Mouse (Mus musculus) liver, embryonic 12.5 days (tissue): ENCODE results near the gene Lrrc56. TPM values are rescaled to one million over a fixed set of nuclear protein-coding genes. Genes with fewer than 3 reads are reported as not detected.

Experiments used
- ATAC-seq: fragments of 200-750 bp; cut with Nextera tagmentation; 2 replicates; pipeline ENCODE4 v1.8.0; 2017; ENCODE audit warnings: moderate number of reproducible peaks, mild to moderate bottlenecking, moderate library complexity
- H3K27ac ChIP-seq: fragments of 300-500 bp; sonication (generic); 2 replicates; pipeline ENCODE4 v1.5.1; 2016; ENCODE audit warnings: mild to moderate bottlenecking
- H3K27me3 ChIP-seq: fragments of 300-500 bp; sonication (generic); replicated peaks from 2 replicates; pipeline ENCODE4 v1.6.1; 2016; ENCODE audit warnings: mild to moderate bottlenecking, moderate library complexity
- H3K36me3 ChIP-seq: fragments of 300-500 bp; sonication (generic); 2 replicates; pipeline ENCODE4 v1.6.1; 2016; ENCODE audit warnings: mild to moderate bottlenecking, moderate library complexity
- H3K4me1 ChIP-seq: fragments of 300-500 bp; sonication (generic); 2 replicates; pipeline ENCODE4 v1.6.1; 2016
- H3K4me2 ChIP-seq: fragments of 300-500 bp; sonication (generic); 2 replicates; pipeline ENCODE4 v1.6.1; 2016; ENCODE audit warnings: mild to moderate bottlenecking, moderate library complexity
- H3K4me3 ChIP-seq: fragments of 300-500 bp; sonication (generic); 2 replicates; pipeline ENCODE4 v1.5.1; 2016; ENCODE audit warnings: mild to moderate bottlenecking, moderate library complexity
- H3K9ac ChIP-seq: fragments of 300-500 bp; sonication (generic); 2 replicates; pipeline ENCODE4 v1.6.1; 2016; ENCODE audit warnings: mild to moderate bottlenecking, moderate library complexity
- H3K9me3 ChIP-seq: fragments of 300-500 bp; sonication (generic); replicated peaks from 2 replicates; pipeline ENCODE4 v1.6.1; 2016; ENCODE audit warnings: mild to moderate bottlenecking, moderate library complexity
- WGBS: fragments of 180-500 bp; shearing (Covaris S2); methylation state at CpG from one replicate; pipeline ENCODE4 v1.1.7; 2016; ENCODE audit not compliant: insufficient replicate concordance; 5-methylcytosine and 5-hydroxymethylcytosine counted together
- polyA plus RNA-seq: library from polyadenylated mRNA; unstranded; fragments of >200 nt; fragmentation: Nextera tagmentation; extraction: Ambion mirVana; gene quantifications from 2 replicates; pipeline ENCODE4 v1.2.1, GENCODE M21; 2016

The Lrrc56 gene
- polyA plus RNA-seq, 1 experiment from 2014 or later = 16.4 TPM

- H3K4me1 ChIP-seq = peaks cover 68% of the 10 kb centered on the region
Observed at GRCm38 (mm10) chr7:141169866-141170265, 24.1 kb upstream of the Lrrc56 start.

DNA sequence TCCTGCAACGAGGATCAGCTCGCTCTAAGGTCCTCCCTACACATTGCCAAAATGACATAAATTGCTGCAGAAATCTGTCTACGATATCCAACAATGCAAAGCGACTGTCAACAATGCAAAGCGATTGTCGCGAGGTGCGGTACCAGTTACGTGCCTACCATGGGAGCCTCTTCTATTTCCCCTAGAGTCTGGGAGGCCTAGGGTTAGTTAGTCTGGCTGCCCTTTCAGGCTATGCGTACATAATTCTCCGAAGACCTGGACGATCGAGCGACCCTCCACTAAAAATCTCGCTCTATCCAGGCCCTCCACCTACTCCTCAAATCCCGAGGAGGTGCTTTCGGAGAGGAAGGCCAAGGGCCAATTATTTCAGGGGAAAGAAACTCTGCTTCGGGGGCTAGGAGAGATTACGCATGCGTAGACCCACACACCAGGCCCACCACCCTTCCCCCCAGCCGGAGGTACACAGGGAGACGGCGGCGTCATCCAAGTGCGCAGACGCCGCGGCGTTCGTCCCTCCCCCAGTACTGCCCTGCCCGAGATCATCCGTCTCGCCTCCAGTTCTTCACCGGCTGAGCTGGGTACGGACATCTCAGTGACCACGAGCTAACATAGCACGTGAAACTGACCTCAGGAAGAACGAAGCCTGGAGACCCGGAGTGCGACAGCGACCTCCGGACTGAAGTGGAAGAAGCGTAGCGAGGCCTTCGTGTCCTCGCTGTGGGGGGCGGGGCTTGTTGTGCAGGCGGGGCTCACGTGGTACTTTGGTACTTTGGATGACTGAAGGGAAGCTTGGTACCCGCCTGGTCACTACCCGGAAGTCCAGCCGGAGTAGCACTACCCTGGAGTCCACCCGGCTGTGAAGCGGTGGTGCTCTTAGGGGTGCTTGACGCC lies 21.6 kb upstream of the Lrrc56 start, which contains the start of gene Rnh1:
Gene Rnh1, minus strand, starts transcription at position 742 of the 891 bp plus-strand sequence.
- Histone ChIP-seq H3K27ac (peak within 1 kb of the TSS; percentile 82), H3K36me3 (no peaks in the 10 kb centered on the region), H3K9ac (peak within 1 kb of the TSS; percentile 76), H3K4me2 (peak within 1 kb of the TSS; percentile 79), H3K4me3 (peak within 1 kb of the TSS; percentile 70), H3K4me1 (peaks cover 61% of the 10 kb centered on the region), H3K27me3 (peaks cover 4% of the 10 kb centered on the region; the same call in 1 of the 2 replicates), H3K9me3 (no peaks in the 10 kb centered on the region)
- peak; percentile 88 for ATAC-seq
- WGBS = 3% methylated on average over 55 of the region's 55 CpGs

More at GRCm38 (mm10) chr7:141169866-141170265, 24.1 kb upstream of the Lrrc56 start:
- Histone ChIP-seq H3K9ac (peak overlapping the region; percentile 42), H3K4me2 (peak overlapping the region; percentile 38; the same call in 1 of the 2 replicates), H3K27me3 (no peaks in the 10 kb centered on the region), H3K36me3 (peaks cover 16% of the 10 kb centered on the region), H3K27ac (peak overlapping the region; percentile 85), H3K9me3 (no peaks in the 10 kb centered on the region), H3K4me3 (no peak overlapping the region)
- ATAC-seq = no peak

DNA sequence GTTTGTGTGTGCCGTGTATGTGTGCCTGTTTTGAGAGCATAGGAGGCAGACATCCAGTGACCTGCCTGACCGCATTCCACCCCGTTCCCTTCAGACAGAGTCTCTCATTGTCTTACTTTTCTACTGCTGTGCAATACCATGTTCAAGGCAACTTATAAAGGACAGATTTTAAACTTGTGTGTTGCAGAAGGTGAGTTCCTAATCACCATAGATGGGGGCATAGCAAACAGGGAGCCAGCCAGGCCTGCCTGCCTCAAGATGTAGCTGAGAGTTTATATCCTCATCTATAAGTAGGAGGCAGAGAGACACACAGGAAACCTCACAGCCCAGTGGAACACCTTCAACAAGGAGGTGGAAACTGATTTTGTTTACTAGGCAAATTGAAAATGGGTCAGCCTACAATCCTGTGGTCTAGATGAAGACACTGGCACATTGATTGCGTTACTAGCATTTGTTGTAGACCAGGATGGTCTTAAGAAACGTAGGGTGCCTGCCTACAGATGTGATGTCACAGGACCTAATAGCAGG lies 20.6 kb upstream of the Lrrc56 start:
- Histone ChIP-seq H3K9ac (peak overlapping the region; percentile 76; the same call in 1 of the 2 replicates), H3K36me3 (no peaks in the 10 kb centered on the region), H3K4me3 (peak overlapping the region; percentile 70; the same call in 1 of the 2 replicates), H3K27me3 (peaks cover 9% of the 10 kb centered on the region; the same call in 1 of the 2 replicates), H3K9me3 (no peaks in the 10 kb centered on the region), H3K4me2 (peak overlapping the region; percentile 79), H3K27ac (peak overlapping the region; percentile 82), H3K4me1 (peaks cover 51% of the 10 kb centered on the region)
- WGBS = 80% methylated on average over 5 of the region's 5 CpGs
- no peak for ATAC-seq

DNA sequence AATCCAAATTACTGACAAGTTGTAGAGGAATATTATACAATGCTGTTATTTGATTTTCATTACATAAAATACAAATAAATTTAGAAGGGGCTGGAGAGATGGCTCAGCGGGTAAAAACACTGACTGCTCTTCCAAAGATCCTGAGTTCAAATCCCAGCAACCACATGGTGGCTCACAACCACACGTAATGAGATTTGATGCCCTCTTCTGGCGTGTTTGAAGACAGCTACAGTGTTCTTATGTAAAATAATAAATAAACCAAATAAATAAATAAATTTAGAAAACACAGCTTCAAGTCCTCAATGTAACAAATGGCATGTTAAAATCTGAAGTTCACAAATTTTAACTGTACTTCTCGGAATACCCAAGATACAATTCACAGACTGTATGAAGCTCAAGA lies 18.9 kb upstream of the Lrrc56 start:
- Histone ChIP-seq H3K4me3 (no peak overlapping the region), H3K27ac (no peak overlapping the region), H3K4me1 (peaks cover 34% of the 10 kb centered on the region), H3K9ac (no peak overlapping the region), H3K4me2 (no peak overlapping the region), H3K36me3 (no peaks in the 10 kb centered on the region), H3K27me3 (peaks cover 16% of the 10 kb centered on the region; the same call in 1 of the 2 replicates), H3K9me3 (no peaks in the 10 kb centered on the region)
- 73% methylated on average over 4 of the region's 4 CpGs for WGBS
- ATAC-seq = no peak

- Histone ChIP-seq H3K9ac (no peak overlapping the region), H3K36me3 (no peaks in the 10 kb centered on the region), H3K4me2 (no peak overlapping the region), H3K9me3 (no peaks in the 10 kb centered on the region), H3K4me1 (peaks cover 23% of the 10 kb centered on the region), H3K27ac (no peak overlapping the region), H3K4me3 (no peak overlapping the region), H3K27me3 (peaks cover 16% of the 10 kb centered on the region; the same call in 1 of the 2 replicates)
- 2% methylated on average over 8 of the region's 8 CpGs for whole genome bisulfite sequencing
- 0 out of 2 replicates have a peak, but pooled peaks have one; percentile 19 for ATAC-seq
Observed at GRCm38 (mm10) chr7:141176173-141176572, 17.8 kb upstream of the Lrrc56 start.

DNA sequence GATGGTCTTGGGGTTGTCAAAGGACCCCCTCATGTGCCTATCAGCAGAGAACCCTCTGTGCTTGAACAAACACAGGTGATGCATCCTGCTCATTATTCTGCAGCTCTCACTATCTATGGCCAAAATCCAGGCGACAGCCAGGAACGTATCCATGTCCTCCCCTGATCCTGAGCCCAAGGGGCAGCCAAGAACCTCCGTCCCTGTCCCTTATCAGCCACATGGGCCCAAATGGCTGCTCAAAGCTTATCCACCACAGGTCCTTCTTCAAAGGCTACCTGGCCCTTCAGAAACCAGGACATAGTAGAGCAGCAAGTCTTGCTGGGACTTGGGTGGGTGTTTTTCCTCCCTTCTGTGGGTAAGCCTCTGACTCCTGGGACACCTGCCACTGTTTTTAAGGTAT lies 5.8 kb upstream of the Lrrc56 start:
- H3K9ac ChIP-seq = no peak overlapping the region
- ATAC-seq = no peak
- H3K36me3 ChIP-seq = peaks cover 41% of the 10 kb centered on the region
- no peaks in the 10 kb centered on the region for H3K9me3 ChIP-seq
- WGBS = 71% methylated on average over 3 of the region's 3 CpGs
- H3K4me1 ChIP-seq = peaks cover 32% of the 10 kb centered on the region
- H3K27me3 ChIP-seq = no peaks in the 10 kb centered on the region
- no peak overlapping the region for H3K4me3 ChIP-seq
- H3K4me2 ChIP-seq = no peak overlapping the region
- H3K27ac ChIP-seq = no peak overlapping the region

DNA sequence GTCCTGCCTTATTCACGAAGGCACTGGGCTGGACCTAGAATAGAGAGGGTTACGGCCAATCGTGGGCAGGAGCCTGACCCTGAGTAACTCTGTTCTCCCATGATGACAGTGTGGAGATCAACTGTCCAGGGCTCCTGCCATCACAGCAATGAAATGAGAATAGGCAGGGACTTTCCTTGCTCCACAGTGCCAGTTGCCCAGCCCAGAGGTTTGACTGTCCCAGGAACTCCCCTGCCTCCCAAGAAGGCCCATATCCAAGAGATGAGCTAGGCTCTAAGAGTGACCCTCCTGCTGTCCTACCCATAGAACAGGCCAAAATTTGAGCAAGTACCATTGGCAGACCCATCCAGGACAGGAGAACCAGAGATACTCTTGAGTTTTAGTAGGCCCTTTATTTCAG lies 5.2 kb upstream of the Lrrc56 start:
- ATAC-seq = no peak
- Histone ChIP-seq H3K9ac (no peak overlapping the region), H3K4me3 (no peak overlapping the region), H3K27ac (no peak overlapping the region), H3K36me3 (peaks cover 41% of the 10 kb centered on the region), H3K27me3 (no peaks in the 10 kb centered on the region), H3K4me1 (peaks cover 33% of the 10 kb centered on the region), H3K4me2 (no peak overlapping the region), H3K9me3 (no peaks in the 10 kb centered on the region)
- WGBS = 86% methylated on average over 3 of the region's 3 CpGs

DNA sequence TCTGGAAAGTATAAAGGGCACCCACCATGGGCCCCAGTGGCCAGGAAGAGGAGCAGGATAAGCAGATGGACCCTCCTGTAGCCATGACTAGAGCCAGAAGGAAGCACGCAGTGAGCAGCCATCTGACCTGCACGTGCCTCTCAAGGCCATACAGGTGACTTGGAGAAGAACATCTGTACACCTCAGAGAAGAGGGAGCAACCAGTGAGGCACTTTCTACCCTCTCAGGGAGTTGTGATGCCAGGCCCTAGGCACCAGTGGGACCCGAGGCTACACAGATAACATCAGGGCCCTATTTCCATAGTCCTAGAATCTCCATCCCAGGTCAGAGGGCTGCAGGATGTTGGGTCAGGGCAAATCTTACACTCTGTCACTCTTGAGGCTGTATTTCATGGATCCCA lies 3.7 kb upstream of the Lrrc56 start:
- 85% methylated on average over 3 of the region's 3 CpGs for WGBS
- H3K36me3 ChIP-seq = peaks cover 41% of the 10 kb centered on the region
- no peak for ATAC-seq
- H3K27me3 ChIP-seq = no peaks in the 10 kb centered on the region
- no peak overlapping the region for H3K4me3 ChIP-seq
- H3K4me1 ChIP-seq = peaks cover 43% of the 10 kb centered on the region
- H3K9me3 ChIP-seq = no peaks in the 10 kb centered on the region
- H3K4me2 ChIP-seq = no peak overlapping the region
- H3K27ac ChIP-seq = 0 out of 2 replicates have a peak overlapping the region, but pooled peaks have one; percentile 36
- H3K9ac ChIP-seq = no peak overlapping the region

DNA sequence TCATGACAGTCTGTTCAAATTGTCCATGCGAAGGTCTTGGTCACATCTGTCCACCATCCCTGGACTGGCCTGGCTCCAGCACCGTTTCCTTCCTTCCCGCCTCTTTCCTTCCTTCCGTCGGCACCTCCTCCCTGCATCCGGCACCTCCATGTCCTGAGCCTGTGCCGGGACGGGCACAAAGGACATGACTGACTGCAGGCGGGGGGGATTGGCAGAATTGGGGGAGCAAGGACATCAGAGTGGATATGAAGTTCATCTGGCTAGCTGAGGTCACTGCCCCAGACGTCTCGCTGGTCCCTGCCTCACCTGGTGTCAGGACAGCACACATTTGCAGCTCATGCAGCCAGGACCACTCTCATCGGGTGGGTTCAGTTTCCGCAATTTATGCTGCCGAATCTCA lies 2.9 kb upstream of the Lrrc56 start:
- Histone ChIP-seq H3K4me1 (peaks cover 51% of the 10 kb centered on the region), H3K9me3 (no peaks in the 10 kb centered on the region), H3K4me3 (no peak overlapping the region), H3K36me3 (peaks cover 41% of the 10 kb centered on the region), H3K4me2 (no peak overlapping the region), H3K27ac (peak overlapping the region; percentile 36; the same call in 1 of the 2 replicates), H3K9ac (no peak overlapping the region), H3K27me3 (no peaks in the 10 kb centered on the region)
- 90% methylated on average over 14 of the region's 14 CpGs for WGBS
- ATAC-seq = no peak

DNA sequence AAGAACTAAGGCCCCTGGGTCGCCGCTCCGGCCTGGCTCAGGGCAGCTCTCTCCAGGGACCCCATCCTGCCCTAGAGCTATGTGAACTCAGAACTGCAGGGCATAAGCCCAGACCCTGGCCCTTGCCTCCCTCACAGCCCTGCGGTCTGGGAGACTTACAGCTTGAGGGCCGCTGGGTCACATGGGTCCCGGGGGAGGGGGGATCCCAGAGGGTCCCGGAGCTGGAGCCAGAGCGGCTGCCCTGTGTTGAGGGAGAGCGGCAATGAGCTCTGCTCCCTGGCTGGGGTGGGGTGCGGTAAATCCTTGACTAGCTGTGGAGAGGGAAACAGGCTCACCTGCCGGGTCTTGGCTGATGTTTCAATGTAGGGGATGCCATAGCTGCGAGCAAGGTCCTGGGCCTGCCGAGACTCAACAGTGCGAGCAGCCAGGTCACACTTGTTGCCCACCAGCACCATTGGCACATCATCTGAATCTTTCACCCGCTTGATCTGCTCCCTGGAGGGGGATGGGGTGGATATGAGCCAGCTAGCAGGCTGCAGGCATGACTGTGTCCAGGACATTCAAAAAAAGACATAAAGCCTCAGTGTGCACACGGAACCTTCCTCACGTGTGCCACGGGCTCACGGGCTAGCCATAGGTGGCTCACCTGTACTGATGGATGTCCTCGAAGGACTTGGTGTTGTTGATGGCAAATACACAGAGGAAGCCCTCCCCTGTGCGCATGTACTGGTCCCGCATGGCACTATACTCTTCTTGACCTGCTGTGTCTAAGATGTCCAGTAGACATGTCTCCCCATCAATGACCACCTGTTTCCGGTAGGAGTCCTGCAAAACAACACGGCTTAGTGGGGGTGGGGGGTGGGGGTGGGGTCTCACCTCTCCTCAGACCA lies 1.9 kb upstream of the Lrrc56 start:
- WGBS = 90% methylated on average over 24 of the region's 24 CpGs
- Histone ChIP-seq H3K27ac (peak overlapping the region; percentile 95), H3K4me3 (peak overlapping the region; percentile 93)

DNA sequence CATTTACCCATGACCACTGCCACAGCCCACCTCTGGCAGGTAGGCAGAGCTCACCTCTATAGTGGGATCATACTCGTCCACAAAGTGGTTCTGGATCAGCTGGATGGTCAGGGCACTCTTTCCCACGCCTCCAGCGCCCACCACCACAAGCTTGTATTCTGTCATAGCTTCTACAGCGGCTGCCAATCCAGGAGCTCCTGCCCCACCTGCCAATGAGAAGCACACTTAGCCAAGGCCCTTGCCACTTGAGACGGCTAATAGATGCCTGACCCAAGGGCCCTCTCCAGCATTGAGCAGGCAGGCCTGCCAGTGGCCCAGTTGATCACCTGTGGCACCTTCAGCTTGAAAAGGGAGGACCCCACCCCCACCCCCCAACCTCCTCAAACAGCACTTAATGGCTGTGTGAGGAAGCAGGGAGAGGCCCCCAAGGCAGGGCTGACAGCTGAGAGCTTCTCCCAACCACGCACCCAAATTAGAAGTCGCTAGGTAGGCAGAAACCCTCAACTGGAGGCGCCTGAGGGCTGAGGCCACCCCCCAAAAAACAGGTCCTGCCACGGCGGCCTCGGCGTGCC lies 1.1 kb upstream of the Lrrc56 start:
- peaks cover 69% of the 10 kb centered on the region for H3K4me1 ChIP-seq
- H3K9ac ChIP-seq = peak overlapping the region; percentile 98
- peak overlapping the region; percentile 93 for H3K4me3 ChIP-seq
- 21% methylated on average over 12 of the region's 12 CpGs for WGBS
- H3K27ac ChIP-seq = peak overlapping the region; percentile 95
- H3K27me3 ChIP-seq = no peaks in the 10 kb centered on the region
- no peak for ATAC-seq
- peak overlapping the region; percentile 92 for H3K4me2 ChIP-seq
- peaks cover 41% of the 10 kb centered on the region for H3K36me3 ChIP-seq
- H3K9me3 ChIP-seq = no peaks in the 10 kb centered on the region

More for the DNA sequence above, 1.9 kb upstream of the Lrrc56 start:
- no peak for ATAC-seq
- H3K27me3 ChIP-seq = no peaks in the 10 kb centered on the region
- H3K4me2 ChIP-seq = peak overlapping the region; percentile 92
- H3K4me1 ChIP-seq = peaks cover 61% of the 10 kb centered on the region
- H3K36me3 ChIP-seq = peaks cover 41% of the 10 kb centered on the region
- H3K9me3 ChIP-seq = no peaks in the 10 kb centered on the region
- peak overlapping the region; percentile 98 for H3K9ac ChIP-seq
